Mouse (Mus musculus): ENCODE data around the gene Ccdc152. TPM values are rescaled to one million over a fixed set of nuclear protein-coding genes. Genes with fewer than 3 reads are reported as not detected.

Ccdc152 gene
- polyA plus RNA-seq, 1 experiment from 2014 or later, result not detected

GRCm38 (mm10) chr15:3237963-3238362 lies 65.4 kb downstream of the Ccdc152 start:
- peaks cover 5% of the 10 kb centered on the region for H3K4me1 ChIP-seq (replicated peaks)
- no peaks in the 10 kb centered on the region for H3K36me3 ChIP-seq
- WGBS, result 88% methylated on average over 1 of the region's 1 CpGs
- H3K27ac ChIP-seq, result no peak overlapping the region
- H3K4me3 ChIP-seq, result no peak overlapping the region
- no peak for DNase-seq (ENCODE audit: low spot score)
- H3K27me3 ChIP-seq (ENCODE audit: insufficient read depth, poor library complexity, severe bottlenecking), result no peaks in the 10 kb centered on the region
- no peaks in the 10 kb centered on the region for H3K9me3 ChIP-seq

DNA sequence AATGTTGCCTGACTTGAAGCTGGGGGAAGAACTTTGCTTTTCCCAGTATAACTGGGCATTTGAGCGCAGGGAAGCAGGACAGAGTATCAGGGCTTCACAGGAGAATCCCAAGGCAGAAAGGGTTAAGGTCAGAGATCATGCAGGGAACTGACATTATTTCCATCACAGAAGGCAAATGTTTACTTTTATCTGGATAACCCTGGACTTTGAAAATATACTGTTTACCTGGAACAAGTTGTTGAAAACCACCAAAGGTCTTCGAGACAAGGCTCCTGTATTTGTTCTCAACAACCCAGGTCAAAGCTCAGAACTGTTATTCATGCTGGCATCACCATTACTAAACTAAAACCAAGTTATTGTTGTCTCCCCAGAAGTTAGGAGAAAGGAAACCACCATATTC lies 67.0 kb downstream of the Ccdc152 start:
- Histone ChIP-seq H3K4me3 (no peak overlapping the region), H3K27me3 (ENCODE audit: insufficient read depth, poor library complexity, severe bottlenecking) (no peaks in the 10 kb centered on the region), H3K9me3 (no peaks in the 10 kb centered on the region), H3K36me3 (no peaks in the 10 kb centered on the region), H3K4me1 (replicated peaks) (peaks cover 15% of the 10 kb centered on the region), H3K27ac (no peak overlapping the region)
- 85% methylated on average over 2 of the region's 2 CpGs for WGBS
- DNase-seq (ENCODE audit: low spot score), result no peak

- no peak for DNase-seq (ENCODE audit: low spot score)
- no peak overlapping the region for H3K27ac ChIP-seq
- no peaks in the 10 kb centered on the region for H3K9me3 ChIP-seq
- H3K4me3 ChIP-seq, result no peak overlapping the region
- peaks cover 28% of the 10 kb centered on the region for H3K4me1 ChIP-seq (replicated peaks)
- H3K27me3 ChIP-seq (ENCODE audit: insufficient read depth, poor library complexity, severe bottlenecking), result no peaks in the 10 kb centered on the region
- WGBS, result 94% methylated on average over 3 of the region's 3 CpGs
- no peaks in the 10 kb centered on the region for H3K36me3 ChIP-seq
Measured at GRCm38 (mm10) chr15:3233837-3234551, 69.3 kb downstream of the Ccdc152 start.

GRCm38 (mm10) chr15:3232168-3232835 lies 71.0 kb downstream of the Ccdc152 start:
- 18% methylated on average over 9 of the region's 9 CpGs for WGBS
- DNase-seq (ENCODE audit: low spot score), result peak; percentile 67
- no peaks in the 10 kb centered on the region for H3K9me3 ChIP-seq
- no peaks in the 10 kb centered on the region for H3K36me3 ChIP-seq
- peak overlapping the region; percentile 73 for H3K27ac ChIP-seq
- no peaks in the 10 kb centered on the region for H3K27me3 ChIP-seq (ENCODE audit: insufficient read depth, poor library complexity, severe bottlenecking)
- peaks cover 28% of the 10 kb centered on the region for H3K4me1 ChIP-seq (replicated peaks)
- H3K4me3 ChIP-seq, result no peak overlapping the region

GRCm38 (mm10) chr15:3231004-3231403 lies 72.3 kb downstream of the Ccdc152 start:
- 86% methylated on average over 4 of the region's 4 CpGs for WGBS
- DNase-seq (ENCODE audit: low spot score), result no peak
- no peaks in the 10 kb centered on the region for H3K9me3 ChIP-seq
- H3K4me3 ChIP-seq, result no peak overlapping the region
- H3K27me3 ChIP-seq (ENCODE audit: insufficient read depth, poor library complexity, severe bottlenecking), result no peaks in the 10 kb centered on the region
- H3K4me1 ChIP-seq (replicated peaks), result peaks cover 28% of the 10 kb centered on the region
- no peaks in the 10 kb centered on the region for H3K36me3 ChIP-seq
- no peak overlapping the region; the same call in 1 of the 2 replicates for H3K27ac ChIP-seq

Other genes starting within 250 kb of the Ccdc152 start
- gene Selenop, start 35.0 kb downstream of the Ccdc152 start, polyA plus RNA-seq (2016; fragmentation: Nextera tagmentation; extraction: Ambion mirVana), result 70.6 and 75.1 TPM in 2 replicates

All from hindbrain, embryonic 10.5 days (tissue).